Mouse (Mus musculus) stomach, embryonic 14.5 days (tissue): ENCODE data around the gene Ccdc88a. TPM values are rescaled to one million over a fixed set of nuclear protein-coding genes. Genes with fewer than 3 reads are reported as not detected.

Experiments used
- ATAC-seq: fragments of 200-750 bp; cut with Nextera tagmentation; 2 replicates; pipeline ENCODE4 v1.8.0; 2017; ENCODE audit warnings: low read depth, moderate TSS enrichment; ENCODE audit not compliant: insufficient number of reproducible peaks, insufficient read depth, low FRiP score
- H3K27ac ChIP-seq: fragments of 300-500 bp; sonication (generic); 2 replicates; pipeline ENCODE4 v1.5.1; 2014; ENCODE audit warnings: mild to moderate bottlenecking, low read length, moderate library complexity, mixed read lengths
- H3K27me3 ChIP-seq: fragments of 300-500 bp; sonication (generic); 2 replicates; pipeline ENCODE4 v1.6.1; 2014; ENCODE audit warnings: low read length, control low read depth, mixed read lengths; ENCODE audit not compliant: control insufficient read depth, insufficient read depth
- H3K36me3 ChIP-seq: fragments of 300-500 bp; sonication (generic); 2 replicates; pipeline ENCODE4 v1.6.1; 2014; ENCODE audit warnings: mild to moderate bottlenecking, control low read depth, low read length, moderate library complexity, mixed read lengths; ENCODE audit not compliant: control insufficient read depth, insufficient read depth
- H3K4me1 ChIP-seq: fragments of 300-500 bp; sonication (generic); 2 replicates; pipeline ENCODE4 v1.6.1; 2014; ENCODE audit warnings: low read length, control low read depth, mixed read lengths; ENCODE audit not compliant: control insufficient read depth, insufficient read depth
- H3K4me2 ChIP-seq: fragments of 300-500 bp; sonication (generic); replicated peaks from 2 replicates; pipeline ENCODE4 v1.6.1; 2014; ENCODE audit warnings: low read depth, low read length, control low read depth
- H3K4me3 ChIP-seq: fragments of 300-500 bp; sonication (generic); 2 replicates; pipeline ENCODE4 v1.5.1; 2014; ENCODE audit warnings: low read depth, low read length, control low read depth
- H3K9ac ChIP-seq: fragments of 300-500 bp; sonication (generic); replicated peaks from 2 replicates; pipeline ENCODE4 v1.6.1; 2014; ENCODE audit warnings: low read depth, mild to moderate bottlenecking, control low read depth, low read length, moderate library complexity, mixed read lengths
- H3K9me3 ChIP-seq: fragments of 300-500 bp; sonication (generic); 2 replicates; pipeline ENCODE4 v1.6.1; 2016; ENCODE audit warnings: low read depth, low read length, control low read depth; ENCODE audit not compliant: control insufficient read depth
- WGBS: fragments of 180-500 bp; shearing (Covaris S2); extraction: QIAGEN DNeasy Blood & Tissue Kit; methylation state at CpG from one replicate; pipeline ENCODE4 v1.1.7; 2014; 5-methylcytosine and 5-hydroxymethylcytosine counted together
- polyA plus RNA-seq: library from polyadenylated mRNA; unstranded; fragments of >200 nt; fragmentation: Nextera tagmentation; extraction: Ambion mirVana; gene quantifications from 2 replicates; pipeline ENCODE4 v1.2.1, GENCODE M21; 2014

Gene Ccdc88a
- polyA plus RNA-seq, 1 experiment from 2014 or later, result 24.1 TPM

DNA sequence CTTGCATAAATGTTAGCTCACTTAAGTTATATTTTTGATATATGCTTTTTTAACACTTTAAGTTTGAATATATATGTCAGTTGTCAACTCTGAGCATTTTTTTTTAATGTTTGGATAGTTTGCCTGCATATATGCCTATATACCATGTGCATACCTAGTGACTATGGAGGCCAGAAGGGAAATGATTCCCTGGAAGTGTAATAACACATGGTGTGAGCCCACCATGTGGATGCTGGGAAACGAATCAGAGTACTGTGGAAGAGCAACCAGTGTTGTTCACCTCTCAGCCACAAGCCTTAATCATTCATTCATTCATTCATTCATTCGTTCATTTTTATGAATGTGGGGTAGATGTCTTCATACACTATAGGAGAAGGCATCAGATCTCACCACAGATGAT lies 26.9 kb downstream of the Ccdc88a start:
- no peak for ATAC-seq
- H3K9me3 ChIP-seq, result no peaks in the 10 kb centered on the region
- 88% methylated on average over 2 of the region's 2 CpGs for WGBS

DNA sequence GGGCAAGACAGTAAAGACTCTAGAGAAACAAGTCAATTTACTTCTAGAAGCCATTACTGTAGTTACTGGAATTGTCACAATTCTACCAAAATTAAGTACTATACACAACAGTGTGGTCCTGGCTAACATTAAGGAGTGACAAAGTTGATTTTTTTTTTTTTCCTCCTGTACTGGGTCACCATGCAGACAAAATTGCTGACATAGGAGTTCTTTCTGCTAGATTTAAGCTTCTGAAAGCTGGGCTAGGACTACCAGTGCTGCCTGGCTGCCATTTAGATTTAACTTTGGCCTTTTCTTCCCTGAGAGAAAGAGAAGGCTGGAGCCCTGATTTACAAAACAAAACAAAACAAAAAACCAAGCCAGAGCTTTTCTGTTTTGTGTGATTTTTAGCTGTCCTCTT lies 32.8 kb downstream of the Ccdc88a start:
- H3K36me3 ChIP-seq, result no peaks in the 10 kb centered on the region
- H3K4me1 ChIP-seq, result no peaks in the 10 kb centered on the region
- H3K9ac ChIP-seq, result no peak overlapping the region
- no peaks in the 10 kb centered on the region for H3K9me3 ChIP-seq
- H3K4me2 ChIP-seq, result no peak overlapping the region
- H3K4me3 ChIP-seq, result no peak overlapping the region
- ATAC-seq, result no peak
- H3K27me3 ChIP-seq, result no peaks in the 10 kb centered on the region
- no peak overlapping the region for H3K27ac ChIP-seq

More for the DNA sequence above, 26.9 kb downstream of the Ccdc88a start:
- H3K4me2 ChIP-seq, result no peak overlapping the region
- no peaks in the 10 kb centered on the region for H3K4me1 ChIP-seq
- H3K36me3 ChIP-seq, result no peaks in the 10 kb centered on the region
- H3K9ac ChIP-seq, result no peak overlapping the region
- no peak overlapping the region for H3K27ac ChIP-seq
- H3K4me3 ChIP-seq, result no peak overlapping the region
- no peaks in the 10 kb centered on the region for H3K27me3 ChIP-seq

DNA sequence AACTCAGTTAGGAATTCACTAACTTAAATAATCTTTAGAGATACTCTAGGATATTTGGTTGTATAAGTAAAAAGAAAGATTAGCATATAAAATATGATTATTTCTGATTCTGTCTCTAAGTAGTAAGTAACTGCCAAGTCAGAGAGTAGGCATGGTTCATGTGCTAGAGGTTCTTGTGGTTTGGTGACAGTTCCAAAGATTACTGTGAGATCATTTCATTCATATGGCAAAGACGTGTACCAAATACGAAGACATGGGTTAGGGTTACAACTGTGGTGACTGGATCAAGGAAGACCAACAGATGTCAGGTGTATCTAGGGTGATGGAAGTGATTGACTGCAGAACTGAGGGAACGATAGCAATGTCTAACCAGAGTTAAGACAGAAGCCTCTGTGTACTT lies 50.0 kb downstream of the Ccdc88a start:
- Histone ChIP-seq H3K9ac (no peak overlapping the region), H3K4me1 (no peaks in the 10 kb centered on the region), H3K27ac (no peak overlapping the region), H3K4me3 (no peak overlapping the region), H3K36me3 (no peaks in the 10 kb centered on the region; the same call in 1 of the 2 replicates), H3K4me2 (no peak overlapping the region), H3K9me3 (no peaks in the 10 kb centered on the region), H3K27me3 (no peaks in the 10 kb centered on the region)
- ATAC-seq, result no peak
- 93% methylated on average over 3 of the region's 3 CpGs for WGBS

DNA sequence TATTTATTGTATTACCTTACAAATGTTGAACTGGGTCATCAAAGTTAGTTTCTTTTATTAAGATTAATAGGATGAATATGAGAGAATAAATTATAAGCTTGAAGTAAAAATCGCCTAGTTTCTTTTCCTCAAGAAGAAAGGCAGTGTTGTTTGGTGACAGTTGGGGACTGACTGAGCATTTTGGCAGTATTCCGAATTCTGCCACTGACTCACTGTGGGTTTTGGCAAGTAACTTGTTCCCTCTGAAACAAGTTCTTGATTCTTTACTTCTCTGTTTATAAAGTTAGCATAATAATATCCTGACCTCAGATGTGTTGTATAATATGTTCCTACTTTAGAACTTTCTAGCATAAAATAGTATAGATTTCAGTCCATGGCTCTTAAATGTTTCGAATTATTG lies 55.3 kb downstream of the Ccdc88a start:
- WGBS, result 80% methylated on average over 3 of the region's 3 CpGs
- no peaks in the 10 kb centered on the region for H3K4me1 ChIP-seq

DNA sequence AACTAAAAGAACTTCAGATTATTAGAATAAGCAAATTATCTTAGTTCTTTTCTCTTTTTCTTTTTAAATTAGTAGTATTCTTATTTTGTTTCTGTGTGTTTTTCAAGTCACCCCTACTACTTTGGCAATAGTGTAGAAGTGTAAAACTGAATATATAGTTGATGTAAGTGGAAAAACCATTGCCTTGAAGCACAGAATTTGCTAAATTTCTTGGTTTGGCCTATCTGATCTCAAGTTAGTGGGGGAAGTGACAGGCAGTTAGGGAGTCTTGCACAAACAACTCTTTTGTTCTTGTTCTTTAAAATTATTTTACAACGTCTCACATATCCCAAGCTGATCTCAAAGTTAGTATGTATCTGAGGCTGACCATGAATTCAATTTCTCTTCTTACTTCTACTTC lies 57.6 kb downstream of the Ccdc88a start:
- 88% methylated on average over 1 of the region's 1 CpGs for WGBS
- H3K27me3 ChIP-seq, result no peaks in the 10 kb centered on the region
- no peaks in the 10 kb centered on the region for H3K4me1 ChIP-seq
- no peaks in the 10 kb centered on the region for H3K9me3 ChIP-seq
- no peak overlapping the region for H3K4me3 ChIP-seq
- H3K36me3 ChIP-seq, result no peaks in the 10 kb centered on the region; the same call in none of the 2 replicates
- no peak for ATAC-seq
- no peak overlapping the region for H3K4me2 ChIP-seq
- H3K27ac ChIP-seq, result no peak overlapping the region
- no peak overlapping the region for H3K9ac ChIP-seq

More for the DNA sequence above, 55.3 kb downstream of the Ccdc88a start:
- Histone ChIP-seq H3K4me3 (no peak overlapping the region), H3K9ac (no peak overlapping the region), H3K36me3 (no peaks in the 10 kb centered on the region; the same call in none of the 2 replicates), H3K4me2 (no peak overlapping the region), H3K27ac (no peak overlapping the region), H3K27me3 (no peaks in the 10 kb centered on the region), H3K9me3 (no peaks in the 10 kb centered on the region)
- no peak for ATAC-seq

DNA sequence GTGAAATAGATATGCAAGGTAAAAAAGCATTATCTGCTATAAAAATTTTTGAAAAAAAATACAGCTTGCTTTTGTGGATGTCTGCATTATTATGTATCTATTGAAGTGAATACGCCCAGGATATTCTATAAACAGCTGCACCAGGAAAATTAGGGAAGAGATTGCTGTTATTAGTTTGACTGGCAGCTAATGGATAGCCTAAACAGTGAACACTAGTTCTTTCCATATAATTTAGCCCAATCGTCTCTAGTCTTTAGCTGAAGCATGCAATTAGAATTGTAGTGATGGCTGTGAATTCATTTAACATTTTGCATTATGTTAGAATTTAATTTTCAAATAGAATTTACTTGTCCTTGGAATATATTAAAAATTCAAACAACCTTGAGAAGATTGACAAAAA lies 75.3 kb downstream of the Ccdc88a start:
- Histone ChIP-seq H3K4me3 (no peak overlapping the region), H3K4me2 (no peak overlapping the region), H3K9ac (no peak overlapping the region), H3K9me3 (no peaks in the 10 kb centered on the region), H3K36me3 (no peaks in the 10 kb centered on the region; the same call in 1 of the 2 replicates), H3K27me3 (no peaks in the 10 kb centered on the region), H3K4me1 (no peaks in the 10 kb centered on the region), H3K27ac (no peak overlapping the region)
- ATAC-seq, result no peak
- 86% methylated on average over 2 of the region's 2 CpGs for WGBS

DNA sequence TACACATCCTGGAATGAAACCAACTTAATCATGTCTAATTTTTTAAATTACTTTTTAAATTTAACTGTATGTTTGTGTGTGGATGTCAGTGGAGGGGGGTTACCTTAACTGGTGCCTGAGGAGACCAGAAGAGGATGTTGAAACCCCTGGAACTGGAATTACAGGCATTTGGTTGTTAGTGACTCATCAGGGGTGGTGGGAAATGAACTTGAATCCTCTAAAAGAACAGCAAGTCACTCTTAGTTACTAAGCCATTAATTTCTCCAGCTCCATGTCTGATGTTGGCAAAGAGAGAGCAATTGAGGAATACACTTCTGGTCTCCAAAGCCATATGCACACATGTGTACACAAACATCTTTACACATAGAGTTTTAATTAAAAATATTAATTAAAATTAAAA lies 101.2 kb downstream of the Ccdc88a start:
- H3K36me3 ChIP-seq, result peaks cover 7% of the 10 kb centered on the region
- ATAC-seq, result no peak
- no peak overlapping the region for H3K27ac ChIP-seq
- H3K27me3 ChIP-seq, result no peaks in the 10 kb centered on the region
- H3K4me1 ChIP-seq, result no peaks in the 10 kb centered on the region
- H3K9me3 ChIP-seq, result no peaks in the 10 kb centered on the region
- no peak overlapping the region for H3K9ac ChIP-seq
- no peak overlapping the region for H3K4me3 ChIP-seq
- H3K4me2 ChIP-seq, result no peak overlapping the region

DNA sequence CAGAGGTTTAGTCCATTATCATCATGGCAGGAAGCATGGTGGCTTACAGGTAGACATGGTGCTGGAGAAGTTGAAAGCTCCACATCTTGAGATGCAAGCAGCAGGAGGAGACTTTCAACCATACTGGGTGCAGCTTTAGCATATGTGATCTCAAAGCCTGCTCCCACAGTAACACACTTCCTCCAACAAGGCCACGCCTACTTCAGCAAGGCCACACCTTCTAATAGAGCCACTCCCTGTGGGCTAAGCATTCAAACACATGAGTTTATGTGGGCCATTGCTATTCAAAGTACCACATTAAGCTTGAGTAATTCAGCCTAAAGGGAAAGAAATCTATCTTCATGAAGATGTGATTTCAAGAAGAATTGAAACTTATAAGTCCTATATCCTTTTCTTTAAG lies 119.7 kb downstream of the Ccdc88a start:
- Histone ChIP-seq H3K4me3 (no peak overlapping the region), H3K4me2 (no peak overlapping the region), H3K27ac (no peak overlapping the region), H3K27me3 (no peaks in the 10 kb centered on the region), H3K9ac (no peak overlapping the region), H3K4me1 (no peaks in the 10 kb centered on the region), H3K9me3 (no peaks in the 10 kb centered on the region), H3K36me3 (peaks cover 6% of the 10 kb centered on the region)
- 92% methylated on average over 1 of the region's 1 CpGs for WGBS
- no peak for ATAC-seq

DNA sequence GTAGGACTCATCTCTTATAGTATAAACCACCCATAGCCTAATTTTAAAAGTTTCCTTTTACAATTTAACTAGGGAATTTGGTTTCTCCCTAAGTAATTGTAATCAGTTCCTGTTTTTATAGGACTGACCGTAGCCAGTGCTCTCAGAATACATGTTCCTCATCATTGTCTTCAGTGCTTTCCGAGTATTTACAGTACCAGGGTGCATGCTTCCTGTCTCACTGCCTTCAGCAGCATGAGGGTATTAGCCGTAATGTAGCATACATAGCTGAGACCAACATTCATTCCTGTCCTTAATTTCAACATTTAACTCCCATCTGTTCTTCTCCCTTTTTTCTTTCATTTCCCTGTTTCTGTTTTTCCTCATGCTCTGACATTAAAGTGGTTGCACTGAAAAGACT lies 123.5 kb downstream of the Ccdc88a start:
- H3K27me3 ChIP-seq, result no peaks in the 10 kb centered on the region
- ATAC-seq, result no peak
- no peaks in the 10 kb centered on the region for H3K4me1 ChIP-seq
- peaks cover 8% of the 10 kb centered on the region for H3K36me3 ChIP-seq
- no peak overlapping the region for H3K4me3 ChIP-seq
- no peak overlapping the region for H3K9ac ChIP-seq
- no peaks in the 10 kb centered on the region for H3K9me3 ChIP-seq
- no peak overlapping the region for H3K27ac ChIP-seq
- H3K4me2 ChIP-seq, result no peak overlapping the region
- WGBS, result 66% methylated on average over 3 of the region's 3 CpGs
